Mouse (Mus musculus) kidney, postnatal 14 days (tissue): ENCODE results near the gene Ece2.
A peak's percentile ranks its signal among the peaks of the same experiment; 100 is the strongest.

Source experiments
- DNase-seq: peaks from one replicate; pipeline ENCODE4 v3.0.0; 2022; ENCODE audit warnings: mixed read lengths

Ece2 gene

GRCm38 (mm10) chr16:20692241-20692965 is 62.8 kb downstream of the Ece2 start:
- DNase-seq: no peak

- DNase-seq: peak; percentile 94
Observed at GRCm38 (mm10) chr16:20693111-20693701, 63.6 kb downstream of the Ece2 start, which contains the start of gene Fam131a. Fam131a (plus strand) TSS chr16:20693241.

- peak; percentile 60 for DNase-seq
Observed at GRCm38 (mm10) chr16:20694781-20695180, 65.2 kb downstream of the Ece2 start.

DNA sequence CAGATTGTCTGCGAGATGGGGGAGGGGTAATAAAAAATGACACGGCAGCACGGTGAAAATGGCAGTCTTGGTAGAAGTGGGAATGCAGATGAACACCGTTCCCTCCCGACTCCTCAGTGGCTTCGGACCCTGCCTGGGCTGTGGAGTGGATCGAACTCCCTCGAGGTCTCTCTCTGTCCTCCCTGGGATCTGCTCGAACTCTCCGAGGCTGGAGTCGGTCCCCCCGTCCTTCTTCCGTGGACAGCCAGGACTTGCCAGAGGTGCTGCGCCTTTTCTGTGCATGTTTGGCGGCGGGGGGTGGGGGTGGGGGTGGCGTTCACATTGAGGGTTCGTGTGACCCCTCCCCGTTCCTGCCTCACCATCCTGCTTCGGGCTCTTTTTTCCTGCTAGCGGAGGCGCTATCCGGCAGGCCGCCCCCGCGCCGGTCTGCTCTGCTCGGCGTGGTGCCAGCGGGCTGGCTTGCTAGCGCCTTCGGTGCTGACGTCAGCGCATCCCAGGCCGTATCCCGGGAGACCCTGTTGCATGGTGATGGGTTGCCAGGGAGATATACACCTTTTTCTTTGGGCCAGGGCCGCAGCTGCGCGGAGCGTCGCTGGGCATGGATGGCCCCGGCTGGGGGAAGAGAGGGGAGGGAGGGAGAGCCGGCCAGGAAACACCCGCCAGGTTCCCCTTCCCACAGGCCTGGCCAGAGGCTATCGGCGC is 66.1 kb downstream of the Ece2 start:
- peak; percentile 93 for DNase-seq
